Mouse (Mus musculus): ENCODE data around the gene Slc13a2.

DNA sequence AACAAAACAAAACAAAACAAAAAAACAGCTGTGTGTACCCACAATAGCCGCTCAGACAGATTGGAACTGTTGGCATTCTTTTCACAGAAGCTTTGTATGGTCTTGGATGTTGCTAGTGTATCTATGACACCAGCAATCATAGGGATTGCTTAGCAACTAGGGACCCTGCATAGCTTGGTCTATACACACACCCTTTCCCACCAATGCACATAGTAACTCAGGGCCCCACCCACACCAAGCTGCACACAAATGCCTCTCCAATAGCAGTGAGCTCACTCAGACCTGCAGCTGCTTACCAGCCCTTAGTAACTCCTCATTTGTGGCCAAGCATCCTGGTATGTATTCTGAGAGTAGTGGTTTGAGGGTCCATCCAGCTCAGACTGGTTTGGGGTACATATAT, 26.2 kb upstream of the Slc13a2 start:
- TF ChIP-seq POLR2A (IDR thresholded peaks at IDR 0.05; ENCODE audit: low read depth, low read length) (no peak), CTCF (IDR thresholded peaks at IDR 0.05; ENCODE audit: borderline replicate concordance, insufficient read depth, low read length) (no peak)

Measured in embryonic fibroblast, embryonic 13.5 days (primary cell).